Mouse (Mus musculus): Measurements from ENCODE around the gene Tnfrsf21. TPM values are rescaled to one million over a fixed set of nuclear protein-coding genes. Genes with fewer than 3 reads are reported as not detected.

The Tnfrsf21 gene
- polyA plus RNA-seq, 1 experiment from 2014 or later, result 23.6 TPM

Other genes starting within 250 kb of the Tnfrsf21 start
- 14.9 and 17.0 TPM in 2 replicates for gene Cd2ap, start 139.9 kb upstream of the Tnfrsf21 start, polyA plus RNA-seq (2016; fragmentation: Nextera tagmentation; extraction: Ambion mirVana)